Mouse (Mus musculus): ENCODE measurements at regions not wholly inside any gene's neighbourhood (a gene's known extent, or its start where the extent isn't known, plus 50 kb on each side); places are given as distances from the start of the nearest gene placed in this dataset.

DNA sequence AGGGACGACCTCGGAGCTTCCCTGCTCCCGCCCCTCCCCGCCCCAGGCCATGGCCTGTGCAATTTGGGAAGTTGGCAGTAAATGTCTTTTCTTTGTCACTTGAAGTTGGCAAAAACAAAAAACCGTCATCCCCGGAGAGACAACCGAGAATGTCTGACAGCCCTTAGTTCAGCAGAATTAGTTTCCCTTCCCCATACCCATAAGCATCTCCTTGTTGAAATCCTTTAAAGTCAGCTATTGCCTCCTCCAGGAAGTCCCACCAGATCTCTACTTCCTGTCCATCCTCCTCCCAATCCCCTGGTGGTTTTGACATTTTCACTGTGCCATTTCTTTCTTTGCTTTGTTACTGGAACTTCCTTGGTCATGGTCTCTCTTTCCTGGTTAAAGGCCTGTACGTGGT, 54.8 kb downstream of the Foxb1 start:
- TF ChIP-seq CTCF (IDR thresholded peaks at IDR 0.05; ENCODE audit: control insufficient read depth, insufficient read depth, insufficient replicate concordance, low read depth, low read length) (no peak), POLR2A (IDR thresholded peaks at IDR 0.05; ENCODE audit: control insufficient read depth, low read depth, low read length) (no peak)
